Mouse (Mus musculus) limb, embryonic 12.5 days (tissue): ENCODE results near the gene Atg16l1. TPM values are rescaled to one million over a fixed set of nuclear protein-coding genes. Genes with fewer than 3 reads are reported as not detected.

Experiments used
- ATAC-seq: fragments of 200-750 bp; cut with Nextera tagmentation; 2 replicates; pipeline ENCODE4 v1.8.0; 2017; ENCODE audit warnings: low read depth, moderate TSS enrichment; ENCODE audit not compliant: insufficient number of reproducible peaks, insufficient read depth, low FRiP score, low TSS enrichment
- H3K27ac ChIP-seq: fragments of 300-500 bp; sonication (generic); 2 replicates; pipeline ENCODE4 v1.5.1; 2016; ENCODE audit warnings: mild to moderate bottlenecking, moderate library complexity
- H3K27me3 ChIP-seq: fragments of 300-500 bp; sonication (generic); 2 replicates; pipeline ENCODE4 v1.6.1; 2016; ENCODE audit warnings: mild to moderate bottlenecking, moderate library complexity
- H3K36me3 ChIP-seq: fragments of 300-500 bp; sonication (generic); 2 replicates; pipeline ENCODE4 v1.6.1; 2016; ENCODE audit warnings: mild to moderate bottlenecking, moderate library complexity
- H3K4me1 ChIP-seq: fragments of 300-500 bp; sonication (generic); replicated peaks from 2 replicates; pipeline ENCODE4 v1.6.1; 2016
- H3K4me2 ChIP-seq: fragments of 300-500 bp; sonication (generic); 2 replicates; pipeline ENCODE4 v1.6.1; 2016; ENCODE audit warnings: mild to moderate bottlenecking, moderate library complexity
- H3K4me3 ChIP-seq: fragments of 300-500 bp; sonication (generic); replicated peaks from 2 replicates; pipeline ENCODE4 v1.5.1; 2016; ENCODE audit warnings: mild to moderate bottlenecking
- H3K9ac ChIP-seq: fragments of 300-500 bp; sonication (generic); replicated peaks from 2 replicates; pipeline ENCODE4 v1.6.1; 2016; ENCODE audit warnings: mild to moderate bottlenecking, moderate library complexity
- H3K9me3 ChIP-seq: fragments of 300-500 bp; sonication (generic); 2 replicates; pipeline ENCODE4 v1.6.1; 2016; ENCODE audit warnings: mild to moderate bottlenecking, moderate library complexity
- WGBS: fragments of 180-500 bp; shearing (Covaris S2); methylation state at CpG from one replicate; pipeline ENCODE4 v1.1.7; 2016; 5-methylcytosine and 5-hydroxymethylcytosine counted together
- polyA plus RNA-seq: library from polyadenylated mRNA; unstranded; fragments of >200 nt; fragmentation: Nextera tagmentation; extraction: Ambion mirVana; gene quantifications from 2 replicates; pipeline ENCODE4 v1.2.1, GENCODE M21; 2016

The Atg16l1 gene
- polyA plus RNA-seq, 1 experiment from 2014 or later: 39.8 TPM

DNA sequence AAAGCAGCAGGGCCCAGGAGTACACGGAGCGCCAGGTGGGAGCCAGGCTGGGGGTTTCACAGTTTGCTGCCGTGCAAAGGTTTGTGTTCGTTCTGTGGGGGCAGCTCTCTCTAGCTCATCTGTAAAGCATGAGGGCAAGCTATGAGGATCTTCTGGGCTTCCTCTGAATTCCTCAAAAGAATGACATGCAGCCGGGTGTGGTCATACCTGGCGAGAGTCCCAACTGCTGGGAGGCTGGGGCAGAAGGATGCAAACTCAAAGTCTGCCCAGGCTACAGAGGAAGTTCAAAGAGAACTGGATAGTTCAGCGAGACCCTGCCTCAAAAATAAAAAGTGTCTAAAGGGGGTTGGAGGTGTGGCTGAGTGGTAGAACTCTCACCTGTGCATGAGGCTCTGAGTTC, 25.4 kb upstream of the Atg16l1 start:
- H3K4me1 ChIP-seq: no peaks in the 10 kb centered on the region
- no peak overlapping the region for H3K9ac ChIP-seq
- 80% methylated on average over 7 of the region's 7 CpGs for WGBS
- 0 out of 2 replicates have a peak, but pooled peaks cover 4% of the 10 kb centered on the region for H3K9me3 ChIP-seq
- no peak overlapping the region for H3K4me2 ChIP-seq
- H3K4me3 ChIP-seq: no peak overlapping the region
- H3K27ac ChIP-seq: no peak overlapping the region
- no peaks in the 10 kb centered on the region for H3K27me3 ChIP-seq
- ATAC-seq: no peak
- H3K36me3 ChIP-seq: no peaks in the 10 kb centered on the region

DNA sequence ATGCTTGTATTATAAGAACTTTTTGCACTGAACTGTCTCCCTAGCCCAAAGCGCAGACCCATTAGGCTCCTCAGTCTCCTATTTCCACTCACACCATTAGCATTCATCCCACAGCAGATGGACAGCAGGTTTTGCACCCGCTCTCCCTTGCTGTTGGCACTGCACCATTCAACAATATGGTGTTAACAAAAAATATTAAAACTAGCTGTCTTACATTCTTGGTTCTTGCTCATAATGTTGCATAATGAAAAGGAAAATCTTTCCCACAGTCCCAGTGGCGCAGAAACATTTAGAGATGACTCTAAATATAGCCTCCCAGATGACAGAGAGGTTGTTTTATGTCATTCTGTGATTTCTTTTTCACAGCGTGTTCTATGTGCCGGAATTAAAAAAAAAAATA, 22.5 kb upstream of the Atg16l1 start:
- Histone ChIP-seq H3K27me3 (no peaks in the 10 kb centered on the region), H3K36me3 (no peaks in the 10 kb centered on the region), H3K9ac (no peak overlapping the region), H3K9me3 (no peaks in the 10 kb centered on the region), H3K4me3 (no peak overlapping the region), H3K27ac (no peak overlapping the region), H3K4me2 (no peak overlapping the region), H3K4me1 (no peaks in the 10 kb centered on the region)
- ATAC-seq: no peak
- 90% methylated on average over 5 of the region's 5 CpGs for WGBS

DNA sequence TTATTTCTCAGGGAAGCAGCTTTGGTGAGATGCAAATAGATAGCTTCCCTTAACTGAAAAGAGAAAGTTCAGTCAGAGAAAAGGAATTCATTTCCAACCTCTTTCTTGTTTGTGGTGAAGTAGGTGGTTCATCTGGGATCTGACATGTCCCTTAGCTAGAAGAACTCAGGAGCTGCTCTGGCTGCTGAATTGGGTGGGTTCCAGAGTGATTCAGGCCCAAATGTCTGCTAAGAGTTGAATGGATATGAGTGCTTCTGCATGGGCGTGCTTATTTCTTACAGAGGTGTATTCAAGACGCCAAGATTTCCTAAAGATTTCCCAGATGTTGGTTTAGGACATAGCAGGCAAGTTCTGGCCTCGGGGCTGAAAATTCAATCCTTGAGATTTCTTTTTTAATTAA, 21.5 kb upstream of the Atg16l1 start:
- H3K9me3 ChIP-seq: no peaks in the 10 kb centered on the region
- H3K27me3 ChIP-seq: no peaks in the 10 kb centered on the region; the same call in 1 of the 2 replicates
- no peak overlapping the region for H3K4me3 ChIP-seq
- ATAC-seq: no peak
- H3K27ac ChIP-seq: no peak overlapping the region
- H3K4me1 ChIP-seq: no peaks in the 10 kb centered on the region
- no peak overlapping the region for H3K9ac ChIP-seq
- no peak overlapping the region for H3K4me2 ChIP-seq
- H3K36me3 ChIP-seq: no peaks in the 10 kb centered on the region
- 79% methylated on average over 3 of the region's 3 CpGs for WGBS

DNA sequence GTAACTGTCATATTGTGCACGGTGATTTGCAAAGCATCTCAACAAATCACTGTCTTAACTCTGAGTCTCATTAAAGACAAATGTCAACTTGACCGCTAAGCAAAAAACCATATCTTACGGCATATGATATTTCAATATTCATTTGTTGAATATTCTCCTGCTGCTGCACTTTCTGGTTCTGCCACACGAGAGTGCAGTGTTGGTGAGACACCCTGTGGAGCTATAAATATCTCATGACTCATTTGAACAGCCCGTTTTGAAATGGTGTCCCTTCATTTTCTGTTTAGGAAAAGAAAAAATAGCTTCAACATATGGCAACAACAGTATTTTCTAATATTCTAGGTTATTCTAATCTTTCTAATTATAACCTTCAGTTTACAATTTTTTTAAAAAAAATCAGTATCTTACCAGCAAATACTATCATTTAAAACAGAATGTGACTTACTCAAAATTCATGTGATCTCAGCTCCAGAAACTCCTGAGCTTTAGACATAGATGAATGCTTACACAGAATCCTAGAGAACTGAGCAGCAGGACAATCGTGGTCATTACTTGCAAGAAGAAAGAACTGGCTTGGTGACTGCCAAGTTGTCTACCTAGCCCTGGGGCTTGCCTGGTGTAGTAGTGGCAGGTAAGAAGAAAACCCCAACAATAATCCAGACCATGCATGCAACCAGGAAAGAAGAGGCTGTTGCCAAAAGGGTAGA, 14.9 kb upstream of the Atg16l1 start:
- Histone ChIP-seq H3K4me1 (no peaks in the 10 kb centered on the region), H3K36me3 (no peaks in the 10 kb centered on the region), H3K4me2 (no peak overlapping the region), H3K27ac (no peak overlapping the region), H3K4me3 (no peak overlapping the region), H3K9me3 (no peaks in the 10 kb centered on the region), H3K27me3 (no peaks in the 10 kb centered on the region; the same call in 1 of the 2 replicates), H3K9ac (no peak overlapping the region)
- 78% methylated on average over 6 of the region's 6 CpGs for WGBS
- no peak for ATAC-seq

DNA sequence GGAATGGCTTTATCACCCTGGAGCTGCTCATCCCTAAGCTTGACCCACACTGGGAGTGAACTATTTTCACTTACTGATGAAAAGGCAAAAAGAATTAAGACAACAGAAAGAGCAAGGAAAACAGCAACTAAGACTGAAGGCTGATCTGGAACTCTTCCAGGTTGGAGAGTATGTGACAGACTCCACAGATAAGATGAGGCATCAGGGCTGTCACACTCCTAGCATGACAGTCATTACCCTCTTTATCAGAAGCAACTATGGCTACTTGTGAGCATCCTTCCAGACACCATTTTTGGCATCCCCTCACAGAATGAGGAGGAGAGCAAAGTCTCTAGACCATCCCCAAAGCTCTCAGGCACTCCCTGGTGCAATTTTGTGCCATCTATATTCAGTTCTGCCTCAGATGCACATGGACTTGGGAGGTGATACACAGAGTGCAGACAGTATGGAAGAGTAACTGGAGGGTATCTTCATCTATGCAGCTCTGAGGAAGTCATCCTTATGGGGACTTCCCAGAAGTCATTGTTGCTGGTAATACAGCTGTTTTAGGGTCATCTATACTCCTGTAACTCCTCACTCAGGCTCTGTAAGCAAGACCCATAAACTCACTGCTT, 6.2 kb upstream of the Atg16l1 start:
- Histone ChIP-seq H3K4me1 (no peaks in the 10 kb centered on the region), H3K4me3 (no peak overlapping the region), H3K9me3 (no peaks in the 10 kb centered on the region), H3K27ac (no peak overlapping the region), H3K9ac (no peak overlapping the region), H3K27me3 (peaks cover 4% of the 10 kb centered on the region; the same call in 1 of the 2 replicates), H3K36me3 (no peaks in the 10 kb centered on the region), H3K4me2 (no peak overlapping the region)
- no peak for ATAC-seq

DNA sequence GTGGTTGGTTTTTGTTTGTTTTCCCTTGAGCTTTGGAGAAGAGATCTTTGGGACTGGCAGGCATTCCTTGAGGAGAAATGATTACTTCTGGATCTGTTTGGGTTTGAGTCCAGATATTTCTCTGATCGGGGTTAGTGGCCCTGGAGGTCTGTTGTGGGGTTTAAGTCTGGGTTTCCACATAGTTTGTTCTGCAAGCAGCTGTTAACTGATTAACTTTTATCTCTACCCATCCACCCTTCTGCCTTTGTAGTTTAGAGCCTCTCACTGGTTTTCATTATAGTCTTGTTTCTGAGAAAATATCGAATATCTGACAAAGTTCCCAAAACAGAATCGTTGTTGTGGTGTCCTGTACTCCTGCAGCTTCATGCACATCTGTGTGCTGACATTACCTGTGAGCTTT, 8.2 kb downstream of the Atg16l1 start:
- H3K4me2 ChIP-seq: no peak overlapping the region
- no peaks in the 10 kb centered on the region for H3K9me3 ChIP-seq
- no peak overlapping the region for H3K9ac ChIP-seq
- no peak overlapping the region for H3K27ac ChIP-seq
- 93% methylated on average over 3 of the region's 3 CpGs for WGBS
- H3K4me3 ChIP-seq: no peak overlapping the region
- H3K4me1 ChIP-seq: no peaks in the 10 kb centered on the region
- no peak for ATAC-seq
- H3K36me3 ChIP-seq: peaks cover 98% of the 10 kb centered on the region
- H3K27me3 ChIP-seq: no peaks in the 10 kb centered on the region

DNA sequence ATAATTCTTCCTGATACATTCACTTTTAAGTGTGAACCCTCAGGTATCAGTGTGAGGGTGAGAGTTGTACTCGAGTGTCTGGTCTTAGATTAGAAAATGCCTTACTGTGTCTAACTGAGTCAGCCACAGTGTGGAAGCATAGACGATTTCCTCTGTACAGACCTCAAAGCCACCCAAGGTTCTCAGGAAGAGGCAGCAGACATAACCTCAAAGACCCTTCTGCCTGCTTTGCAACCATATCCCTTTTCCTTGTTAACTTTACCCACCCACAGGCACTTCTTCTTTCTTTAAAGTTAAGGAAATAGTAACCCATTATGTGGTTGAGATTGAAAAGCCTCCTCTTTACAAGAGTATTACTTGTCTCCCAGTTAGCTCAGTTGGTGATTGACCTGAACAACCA, 10.1 kb downstream of the Atg16l1 start:
- ATAC-seq: no peak
- Histone ChIP-seq H3K27ac (no peak overlapping the region), H3K9me3 (no peaks in the 10 kb centered on the region), H3K36me3 (peaks cover 94% of the 10 kb centered on the region), H3K27me3 (no peaks in the 10 kb centered on the region), H3K4me2 (no peak overlapping the region), H3K4me3 (no peak overlapping the region), H3K9ac (no peak overlapping the region), H3K4me1 (no peaks in the 10 kb centered on the region)
- 91% methylated on average over 2 of the region's 2 CpGs for WGBS

DNA sequence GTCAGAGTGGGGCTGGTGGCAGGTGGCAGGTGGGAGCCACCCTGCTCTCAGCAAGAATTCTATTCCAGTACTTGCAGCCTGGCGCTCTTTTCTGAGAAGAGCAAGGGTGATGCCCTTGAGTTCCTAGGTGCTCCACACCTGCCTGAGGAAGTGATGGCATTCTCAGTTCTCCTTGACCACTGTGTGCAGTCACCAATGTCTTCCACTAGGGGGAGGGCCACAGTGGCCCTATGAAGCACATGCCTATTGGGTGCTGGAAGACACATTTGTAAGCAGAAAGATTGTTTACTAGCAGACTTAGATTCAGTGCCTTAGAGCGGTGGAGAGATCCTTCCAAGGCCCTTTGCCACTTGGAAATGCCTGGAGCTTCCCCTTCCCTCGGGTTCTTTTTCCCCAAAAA, 10.6 kb downstream of the Atg16l1 start:
- H3K27ac ChIP-seq: no peak overlapping the region
- H3K4me3 ChIP-seq: no peak overlapping the region
- H3K36me3 ChIP-seq: peaks cover 94% of the 10 kb centered on the region
- no peaks in the 10 kb centered on the region for H3K4me1 ChIP-seq
- no peaks in the 10 kb centered on the region for H3K9me3 ChIP-seq
- WGBS: 95% methylated on average over 3 of the region's 3 CpGs
- ATAC-seq: no peak
- H3K9ac ChIP-seq: no peak overlapping the region
- no peaks in the 10 kb centered on the region for H3K27me3 ChIP-seq
- H3K4me2 ChIP-seq: no peak overlapping the region

DNA sequence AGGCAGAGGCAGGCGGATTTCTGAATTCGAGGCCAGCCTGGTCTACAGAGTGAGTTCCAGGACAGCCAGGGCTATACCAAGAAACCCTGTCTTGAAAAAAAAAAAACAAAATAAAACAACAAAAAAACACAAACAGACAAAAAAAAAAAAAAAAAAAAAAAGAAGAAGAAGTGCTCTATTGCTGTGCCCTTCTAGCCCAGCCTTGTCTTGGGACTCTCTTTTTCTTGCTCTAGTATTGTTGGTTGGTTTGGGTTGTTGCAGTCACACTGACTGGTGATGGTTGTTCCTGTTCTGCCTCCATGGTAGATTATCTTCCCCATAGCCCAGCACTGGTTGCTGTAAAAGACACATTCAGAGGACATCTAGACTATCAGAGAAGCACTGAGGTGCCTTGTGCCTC, 13.6 kb downstream of the Atg16l1 start:
- Histone ChIP-seq H3K27me3 (no peaks in the 10 kb centered on the region), H3K27ac (no peak overlapping the region), H3K9ac (no peak overlapping the region), H3K36me3 (peaks cover 94% of the 10 kb centered on the region), H3K4me3 (no peak overlapping the region), H3K9me3 (no peaks in the 10 kb centered on the region), H3K4me2 (no peak overlapping the region), H3K4me1 (no peaks in the 10 kb centered on the region)
- no peak for ATAC-seq
- 100% methylated on average over 2 of the region's 2 CpGs for WGBS

DNA sequence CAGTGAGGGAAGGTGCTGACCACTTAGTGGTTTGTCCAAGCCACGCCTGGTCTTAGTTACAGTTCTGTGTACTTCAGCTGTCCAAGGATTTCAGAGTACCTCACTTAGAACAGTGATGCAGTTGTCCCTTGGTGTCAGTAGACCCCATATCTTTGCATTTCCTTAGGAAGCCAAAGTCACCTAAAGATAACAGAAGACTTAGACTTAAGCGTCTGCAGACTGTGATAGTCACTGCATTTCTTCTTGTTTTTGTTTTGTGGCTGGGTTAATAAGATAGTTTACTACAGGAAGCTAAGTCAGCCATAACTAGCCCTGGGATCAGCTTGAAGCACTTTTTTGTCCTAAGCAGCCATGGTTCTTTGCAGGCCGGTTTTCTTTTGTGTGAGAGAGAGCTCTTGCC, 14.8 kb downstream of the Atg16l1 start:
- H3K4me3 ChIP-seq: no peak overlapping the region
- H3K4me2 ChIP-seq: no peak overlapping the region
- WGBS: 93% methylated on average over 3 of the region's 3 CpGs
- peaks cover 94% of the 10 kb centered on the region for H3K36me3 ChIP-seq
- ATAC-seq: no peak
- H3K9me3 ChIP-seq: no peaks in the 10 kb centered on the region
- H3K4me1 ChIP-seq: no peaks in the 10 kb centered on the region
- H3K27ac ChIP-seq: no peak overlapping the region
- H3K9ac ChIP-seq: no peak overlapping the region
- no peaks in the 10 kb centered on the region for H3K27me3 ChIP-seq

DNA sequence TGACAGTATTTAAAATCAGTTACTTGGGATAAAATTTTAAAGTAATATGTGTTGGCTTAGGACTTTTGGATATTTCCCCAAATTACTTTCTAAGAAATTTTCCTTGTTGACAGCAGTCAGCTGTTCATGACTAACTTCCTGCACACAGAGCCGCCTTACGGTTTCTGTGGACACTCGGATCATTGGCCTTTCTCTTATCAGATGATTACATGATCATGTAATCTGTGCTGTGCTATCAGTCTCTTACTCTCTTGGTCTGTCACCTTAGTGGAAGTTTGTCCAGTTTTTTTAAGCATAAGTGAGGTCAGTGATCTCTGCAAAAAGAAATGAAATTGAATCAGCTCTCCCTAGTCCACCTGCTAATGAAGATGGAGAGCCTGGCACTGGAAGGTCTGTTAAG, 16.1 kb downstream of the Atg16l1 start:
- WGBS: over 99% methylated on average over 3 of the region's 3 CpGs
- Histone ChIP-seq H3K9ac (no peak overlapping the region), H3K27me3 (no peaks in the 10 kb centered on the region), H3K27ac (no peak overlapping the region), H3K4me2 (no peak overlapping the region), H3K9me3 (no peaks in the 10 kb centered on the region), H3K36me3 (peaks cover 94% of the 10 kb centered on the region), H3K4me3 (no peak overlapping the region), H3K4me1 (no peaks in the 10 kb centered on the region)
- ATAC-seq: no peak

DNA sequence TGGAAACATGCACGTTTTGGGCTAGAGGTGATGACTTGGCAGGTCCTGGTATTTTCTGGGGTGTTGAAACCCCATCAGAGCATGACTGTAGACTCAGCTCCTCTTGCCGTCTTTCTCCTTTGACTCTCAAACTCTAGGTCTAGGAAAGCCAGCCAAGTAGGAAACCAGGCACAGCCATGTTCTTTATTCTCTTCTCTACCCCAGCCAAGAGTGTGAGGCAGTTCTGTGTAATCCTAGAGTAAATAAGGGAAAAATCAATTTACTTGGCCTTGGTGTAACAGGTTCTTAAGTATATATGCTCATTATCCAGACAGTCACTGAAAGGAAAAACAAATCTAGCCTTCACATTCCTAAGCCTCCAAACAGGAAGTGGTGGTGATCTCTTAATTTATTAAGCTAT, 17.7 kb downstream of the Atg16l1 start:
- no peak overlapping the region for H3K27ac ChIP-seq
- WGBS: 95% methylated on average over 2 of the region's 2 CpGs

More for the DNA sequence above, 17.7 kb downstream of the Atg16l1 start:
- H3K36me3 ChIP-seq: peaks cover 93% of the 10 kb centered on the region
- no peak overlapping the region for H3K4me2 ChIP-seq
- H3K4me1 ChIP-seq: no peaks in the 10 kb centered on the region
- H3K9me3 ChIP-seq: no peaks in the 10 kb centered on the region
- ATAC-seq: no peak
- H3K9ac ChIP-seq: no peak overlapping the region
- H3K4me3 ChIP-seq: no peak overlapping the region
- H3K27me3 ChIP-seq: no peaks in the 10 kb centered on the region
